Mouse (Mus musculus): ENCODE measurements at regions not wholly inside any gene's neighbourhood (a gene's known extent, or its start where the extent isn't known, plus 50 kb on each side); places are given as distances from the start of the nearest gene placed in this dataset.
"Not testable (repeated sequence)": the region's sequence is repeated elsewhere in the genome, so short reads cannot be mapped to it uniquely, and the experiment has no call there.

- no peak for DNase-seq (ENCODE audit: extremely low spot score)
Measured at GRCm38 (mm10) chr10:43672490-43672889, 94.4 kb downstream of the Cd24a start.

- DNase-seq (ENCODE audit: extremely low spot score): no peak
Measured at GRCm38 (mm10) chr10:43674749-43675148, 96.7 kb downstream of the Cd24a start.

GRCm38 (mm10) chr10:43675495-43675894, 97.4 kb downstream of the Cd24a start:
- DNase-seq (ENCODE audit: extremely low spot score): not testable (repeated sequence)

GRCm38 (mm10) chr10:43676289-43676688, 98.2 kb downstream of the Cd24a start:
- DNase-seq (ENCODE audit: extremely low spot score): no peak

- no peak for DNase-seq (ENCODE audit: extremely low spot score)
Measured at GRCm38 (mm10) chr10:43684247-43685033, 106.4 kb downstream of the Cd24a start.

GRCm38 (mm10) chr10:43689161-43689913, 111.3 kb downstream of the Cd24a start:
- DNase-seq (ENCODE audit: extremely low spot score): peak; percentile 39

GRCm38 (mm10) chr10:43689914-43690316, 111.8 kb downstream of the Cd24a start:
- DNase-seq (ENCODE audit: extremely low spot score): no peak

GRCm38 (mm10) chr10:43693974-43694373, 115.9 kb downstream of the Cd24a start:
- no peak for DNase-seq (ENCODE audit: extremely low spot score)

GRCm38 (mm10) chr10:43694508-43694907, 116.4 kb downstream of the Cd24a start:
- DNase-seq (ENCODE audit: extremely low spot score): peak; percentile 19

- DNase-seq (ENCODE audit: extremely low spot score): no peak
Measured at GRCm38 (mm10) chr10:43695470-43695869, 117.4 kb downstream of the Cd24a start.

GRCm38 (mm10) chr10:43697917-43698316, 119.8 kb downstream of the Cd24a start:
- no peak for DNase-seq (ENCODE audit: extremely low spot score)

- no peak for DNase-seq (ENCODE audit: extremely low spot score)
Measured at GRCm38 (mm10) chr10:43700371-43701289, 122.5 kb downstream of the Cd24a start.

- no peak for DNase-seq (ENCODE audit: extremely low spot score)
Measured at GRCm38 (mm10) chr10:43702895-43703294, 124.8 kb downstream of the Cd24a start.

GRCm38 (mm10) chr10:43706001-43706988, 128.2 kb downstream of the Cd24a start:
- no peak for DNase-seq (ENCODE audit: extremely low spot score)

- no peak for DNase-seq (ENCODE audit: extremely low spot score)
Measured at GRCm38 (mm10) chr10:43707011-43707410, 128.9 kb downstream of the Cd24a start.

GRCm38 (mm10) chr10:43707821-43708373, 129.8 kb downstream of the Cd24a start:
- DNase-seq (ENCODE audit: extremely low spot score): no peak

- DNase-seq (ENCODE audit: extremely low spot score): no peak
Measured at GRCm38 (mm10) chr10:43709278-43710033, 131.4 kb downstream of the Cd24a start.

- DNase-seq (ENCODE audit: extremely low spot score): no peak
Measured at GRCm38 (mm10) chr10:43710186-43710885, 132.3 kb downstream of the Cd24a start.

GRCm38 (mm10) chr10:43710886-43711256, 132.8 kb downstream of the Cd24a start:
- no peak for DNase-seq (ENCODE audit: extremely low spot score)

Data from embryo, embryonic 9.5 days (tissue).